In the genomic region with DNA sequence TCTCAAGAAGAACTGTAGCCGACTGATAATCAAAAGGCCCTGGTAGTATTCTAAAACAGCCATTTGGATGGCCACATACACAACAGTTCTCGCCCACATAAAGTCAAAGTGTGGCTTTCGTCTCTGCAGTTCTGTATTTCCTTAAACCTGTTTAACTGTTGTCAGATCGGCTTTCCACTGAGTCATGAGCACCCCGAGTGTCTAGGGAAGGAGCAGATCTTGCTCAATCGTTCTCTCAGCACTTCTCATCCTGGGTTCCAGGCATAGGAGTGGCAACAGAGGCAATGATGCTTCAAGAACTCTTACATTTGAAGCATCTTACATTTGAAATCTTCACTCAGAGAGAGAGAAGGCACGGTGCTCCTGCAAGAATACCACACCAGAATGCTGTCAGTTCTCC, we compare ENCODE assay signal across 16 mouse cellular contexts.
"Had no signal": no experiment of that assay in that cellular context is flagged by ENCODE, and none has a peak within 500 bp of the region (broad histone marks: within the 10 kb centered on the region; RNA-seq: fewer than 3 reads in every experiment).

No protein-coding gene starts in this region.

- H3K4me3 ChIP-seq: limb, embryonic 12.5 days; liver, embryonic 15.5 days; lung, embryonic 15.5 days; midbrain, embryonic 12.5 days; stomach, embryonic 15.5 days had no signal

- H3K4me1 ChIP-seq: limb, embryonic 12.5 days; lung, embryonic 15.5 days; midbrain, embryonic 12.5 days; stomach, embryonic 15.5 days had no signal

- H3K27me3 ChIP-seq: limb, embryonic 12.5 days; liver, embryonic 15.5 days; lung, embryonic 15.5 days; midbrain, embryonic 12.5 days; stomach, embryonic 15.5 days had no signal

- H3K4me2 ChIP-seq: limb, embryonic 12.5 days; liver, embryonic 15.5 days; lung, embryonic 15.5 days; midbrain, embryonic 12.5 days; stomach, embryonic 15.5 days had no signal

- H3K27ac ChIP-seq: kidney, postnatal 0 days; limb, embryonic 12.5 days; liver, embryonic 15.5 days; lung, embryonic 15.5 days; midbrain, embryonic 12.5 days; stomach, embryonic 15.5 days had no signal

- DNase-seq: kidney, adult 8-10 months; kidney, postnatal 36 days; layer of hippocampus, adult 9-11 months; layer of hippocampus, postnatal 36 days; liver; spleen, adult 18-20 months; thymus, adult 2 months; thymus, postnatal 25 days had no signal

- H3K36me3 ChIP-seq: limb, embryonic 12.5 days; liver, embryonic 15.5 days; lung, embryonic 15.5 days; midbrain, embryonic 12.5 days; stomach, embryonic 15.5 days had no signal

- H3K9me3 ChIP-seq: limb, embryonic 12.5 days; liver, embryonic 15.5 days; lung, embryonic 15.5 days; midbrain, embryonic 12.5 days; stomach, embryonic 15.5 days had no signal

- H3K9ac ChIP-seq: limb, embryonic 12.5 days; liver, embryonic 15.5 days; lung, embryonic 15.5 days; midbrain, embryonic 12.5 days; stomach, embryonic 15.5 days had no signal

- ATAC-seq: intestine, embryonic 16.5 days; midbrain, embryonic 16.5 days had no signal
